Mouse (Mus musculus) heart, postnatal 36 days (tissue): ENCODE measurements around the gene Dsn1. TPM values are rescaled to one million over a fixed set of nuclear protein-coding genes. Genes with fewer than 3 reads are reported as not detected.

Experiments used
- DNase-seq, 2 experiments: peaks; one replicate each; pipeline ENCODE4 v3.0.0; 2021 to 2022
- intact Hi-C: fragments of 180-260 bp; cut with DNase I; formaldehyde crosslinking; loops from one replicate; pipeline ENCODE4 v1.15.1; 2025
- total RNA-seq, 2 experiments: library from RNA; stranded (reverse); gene quantifications; 2 replicates each; pipeline ENCODE4 v1.2.3; 2021

The Dsn1 gene
- total RNA-seq = 1 to 10 TPM; 1.6 to 2.2 TPM

- DNase-seq = peak; percentile 93 to 94
- intact Hi-C loops = no loop called here
Observed at GRCm38 (mm10) chr2:157006511-157007233, at the start of gene Dsn1. Gene Dsn1 (minus strand): TSS chr2:157007154.

DNA sequence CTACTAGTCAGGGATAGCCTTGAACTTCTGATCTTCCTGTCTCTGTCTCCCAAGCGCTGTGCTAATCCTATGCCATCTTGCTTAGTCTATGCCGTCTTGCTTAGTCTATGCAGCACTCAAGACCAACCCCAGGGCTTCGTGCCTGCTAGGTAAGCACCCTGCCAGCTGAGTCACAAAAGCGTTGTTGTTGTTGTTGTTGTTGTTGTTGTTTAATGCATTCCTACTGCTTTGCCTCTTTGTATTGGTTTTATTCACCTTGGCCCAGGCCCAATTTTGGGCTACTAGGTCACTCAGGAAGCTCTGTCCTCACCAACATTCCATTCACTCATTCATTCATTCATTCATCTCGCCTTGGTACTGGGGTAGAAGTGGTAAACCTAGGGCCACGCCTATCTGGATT is 48.8 kb upstream of the Dsn1 start:
- no peak for DNase-seq
- intact Hi-C loops = loop anchor here (2.0 kb wide), 1 partner anchor 21 kb away; no protein-coding TSS in a partner anchor

DNA sequence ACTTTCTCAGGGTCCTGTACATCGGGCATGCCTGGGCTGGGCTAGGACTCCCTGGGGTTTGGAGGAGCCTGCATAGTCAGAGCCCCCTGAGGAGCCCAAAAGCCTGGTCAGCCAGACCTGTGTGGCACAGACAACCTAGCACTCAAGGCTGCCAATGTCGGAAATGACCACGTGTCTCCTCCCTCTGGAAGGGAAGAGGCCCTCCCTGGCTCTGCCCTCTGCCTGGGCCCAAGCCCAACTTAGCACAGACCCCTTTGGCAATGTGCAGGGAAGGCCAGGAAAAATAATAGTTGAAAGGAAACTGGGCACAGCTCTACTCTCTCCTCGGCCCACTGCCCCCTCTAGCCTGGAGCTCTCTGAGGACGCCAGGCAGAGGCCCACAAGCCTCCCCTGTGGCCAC is 47.9 kb upstream of the Dsn1 start:
- intact Hi-C loops = loop anchor here (2.0 kb wide), 1 partner anchor 22 kb away; no protein-coding TSS in a partner anchor
- no peak for DNase-seq

DNA sequence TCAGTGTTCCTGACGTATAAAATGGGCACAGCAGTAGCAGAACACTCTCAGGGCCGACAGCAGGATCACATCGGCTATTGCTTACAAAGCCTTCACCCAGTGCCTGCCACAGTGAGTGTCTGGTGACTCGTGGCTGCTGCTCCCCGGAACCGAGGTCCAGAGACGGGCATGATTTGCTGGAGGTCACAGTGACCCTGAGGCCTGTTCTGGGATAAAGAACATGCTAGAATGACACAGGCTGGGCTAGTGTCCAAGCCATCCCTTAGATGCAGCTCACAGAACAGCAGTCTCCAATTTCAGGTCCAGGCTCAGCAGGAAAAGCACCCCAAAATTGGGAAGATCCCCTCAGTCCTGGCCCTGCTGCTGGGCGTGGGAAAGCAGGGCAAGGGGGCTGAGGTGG is 47.3 kb upstream of the Dsn1 start:
- DNase-seq = no peak
- intact Hi-C loops = loop anchor here (2.0 kb wide), 1 partner anchor 23 kb away; no protein-coding TSS in a partner anchor

DNA sequence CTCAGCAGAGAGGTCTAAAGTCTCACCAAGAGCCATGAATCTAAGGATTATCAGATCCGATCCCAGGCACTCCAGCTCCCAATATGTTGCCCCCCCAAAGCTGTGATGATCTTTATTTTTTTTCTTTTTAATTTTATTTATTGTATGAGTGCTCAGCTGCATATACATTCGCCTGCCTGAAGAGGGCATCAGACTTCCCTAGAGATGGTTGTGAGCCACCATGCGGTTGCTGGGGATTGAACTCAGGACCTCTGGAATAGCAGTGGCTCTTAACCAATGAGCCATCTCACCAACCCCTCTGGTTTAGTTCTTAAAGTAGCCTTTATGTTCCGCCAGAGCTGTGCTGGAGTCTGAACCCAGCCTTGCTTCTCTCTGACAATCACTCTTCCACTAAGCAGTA is 46.8 kb upstream of the Dsn1 start:
- no peak for DNase-seq
- intact Hi-C loops = loop anchor here (2.0 kb wide), 1 partner anchor 23 kb away; no protein-coding TSS in a partner anchor

DNA sequence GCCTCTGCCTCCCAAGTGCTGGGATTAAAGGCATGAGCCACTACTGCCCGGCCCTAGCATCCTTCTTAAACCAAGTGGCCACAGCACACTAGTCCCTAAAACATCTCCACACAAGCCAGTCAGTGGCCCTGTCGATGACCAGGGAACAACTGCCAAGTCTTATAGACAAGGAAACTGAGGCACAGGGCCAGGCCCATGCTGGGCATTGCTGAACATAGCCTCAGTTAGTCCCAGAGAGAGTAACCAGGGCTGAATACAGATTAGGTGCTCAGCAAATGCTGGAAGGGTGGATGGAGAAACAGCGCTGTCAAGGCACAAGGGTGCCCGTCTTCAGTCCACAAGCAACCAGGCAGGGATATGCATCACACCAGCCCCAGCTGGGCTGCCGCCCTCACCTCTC is 46.2 kb upstream of the Dsn1 start:
- no peak for DNase-seq
- intact Hi-C loops = no loop called here

DNA sequence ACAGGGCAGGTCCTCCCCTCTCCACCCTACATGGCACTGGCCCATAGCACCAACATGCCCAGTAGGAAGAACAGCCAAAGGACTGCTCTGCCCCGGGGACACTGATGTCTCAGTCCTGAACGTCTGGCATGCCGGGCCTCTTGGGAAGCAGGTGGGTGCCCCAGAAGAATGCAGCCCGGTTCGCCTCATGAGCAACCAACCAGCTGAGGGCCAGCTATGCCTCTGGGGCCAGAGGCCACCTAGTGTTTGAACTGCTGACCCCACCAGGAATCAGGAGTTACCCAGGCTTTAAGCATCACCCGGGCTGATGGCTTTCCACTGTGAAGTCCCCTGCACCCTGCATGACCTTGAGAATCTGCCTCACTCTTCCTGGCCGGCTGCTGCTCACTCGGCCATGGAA is 45.5 kb upstream of the Dsn1 start:
- no peak for DNase-seq
- intact Hi-C loops = no loop called here

GRCm38 (mm10) chr2:157049831-157050243 is 42.9 kb upstream of the Dsn1 start:
- DNase-seq = no peak
- intact Hi-C loops = no loop called here

DNA sequence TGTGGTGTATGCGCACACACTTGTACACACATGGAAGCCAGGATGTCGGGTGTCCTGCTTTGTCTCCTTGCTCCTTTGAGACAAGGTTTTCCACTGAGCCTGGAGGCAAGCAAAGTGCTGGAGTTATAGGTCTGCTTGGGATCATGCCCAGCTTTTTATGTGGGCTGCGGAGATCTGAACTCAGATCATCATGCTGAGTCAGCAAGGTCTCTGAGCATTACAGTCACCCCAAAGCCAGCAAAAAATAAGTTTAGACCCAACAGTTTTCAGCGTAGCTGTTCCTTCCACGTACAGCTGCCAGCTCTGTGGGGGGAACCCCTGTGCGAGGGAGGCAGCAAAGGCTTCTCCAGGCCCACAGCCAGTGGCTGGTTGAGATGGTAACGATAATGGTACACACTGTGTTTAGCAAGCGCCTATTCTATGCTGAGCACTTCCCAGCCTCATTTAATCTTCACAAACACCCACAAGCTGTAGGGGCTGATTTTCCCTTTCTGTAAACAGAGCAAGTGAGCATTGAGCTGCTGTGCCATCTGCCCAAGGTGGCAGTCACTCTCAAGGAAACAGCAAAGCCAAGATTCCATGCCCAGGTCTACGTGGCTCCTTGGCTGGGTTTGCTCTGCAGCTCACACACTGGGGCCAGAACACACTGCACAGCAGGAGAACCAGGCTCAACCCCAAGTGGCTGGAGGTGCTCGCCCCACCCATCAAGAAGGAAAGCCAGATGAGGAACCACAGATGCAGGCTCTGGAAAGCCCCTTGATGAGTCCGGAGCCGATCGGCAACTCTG is 41.6 kb upstream of the Dsn1 start:
- intact Hi-C loops = no loop called here
- DNase-seq = no peak

- intact Hi-C loops = no loop called here
Observed at GRCm38 (mm10) chr2:157046956-157047355, 40.0 kb upstream of the Dsn1 start.

GRCm38 (mm10) chr2:157045932-157046331 is 39.0 kb upstream of the Dsn1 start:
- intact Hi-C loops = no loop called here
- no peak for DNase-seq

More at GRCm38 (mm10) chr2:157046956-157047355, 40.0 kb upstream of the Dsn1 start:
- DNase-seq = no peak

GRCm38 (mm10) chr2:157043987-157044386 is 37.0 kb upstream of the Dsn1 start:
- intact Hi-C loops = loop anchor here (2.0 kb wide), 2 partner anchors 35 to 51 kb away; partner anchors contain the start of gene Soga1
- no peak for DNase-seq

GRCm38 (mm10) chr2:157043556-157043955 is 36.6 kb upstream of the Dsn1 start:
- intact Hi-C loops = loop anchor here (2.0 kb wide), 2 partner anchors 35 to 51 kb away; partner anchors contain the start of gene Soga1
- DNase-seq = no peak

GRCm38 (mm10) chr2:157041421-157041820 is 34.5 kb upstream of the Dsn1 start:
- intact Hi-C loops = no loop called here
- DNase-seq = no peak

GRCm38 (mm10) chr2:157040649-157041046 is 33.7 kb upstream of the Dsn1 start:
- no peak for DNase-seq
- intact Hi-C loops = no loop called here

DNA sequence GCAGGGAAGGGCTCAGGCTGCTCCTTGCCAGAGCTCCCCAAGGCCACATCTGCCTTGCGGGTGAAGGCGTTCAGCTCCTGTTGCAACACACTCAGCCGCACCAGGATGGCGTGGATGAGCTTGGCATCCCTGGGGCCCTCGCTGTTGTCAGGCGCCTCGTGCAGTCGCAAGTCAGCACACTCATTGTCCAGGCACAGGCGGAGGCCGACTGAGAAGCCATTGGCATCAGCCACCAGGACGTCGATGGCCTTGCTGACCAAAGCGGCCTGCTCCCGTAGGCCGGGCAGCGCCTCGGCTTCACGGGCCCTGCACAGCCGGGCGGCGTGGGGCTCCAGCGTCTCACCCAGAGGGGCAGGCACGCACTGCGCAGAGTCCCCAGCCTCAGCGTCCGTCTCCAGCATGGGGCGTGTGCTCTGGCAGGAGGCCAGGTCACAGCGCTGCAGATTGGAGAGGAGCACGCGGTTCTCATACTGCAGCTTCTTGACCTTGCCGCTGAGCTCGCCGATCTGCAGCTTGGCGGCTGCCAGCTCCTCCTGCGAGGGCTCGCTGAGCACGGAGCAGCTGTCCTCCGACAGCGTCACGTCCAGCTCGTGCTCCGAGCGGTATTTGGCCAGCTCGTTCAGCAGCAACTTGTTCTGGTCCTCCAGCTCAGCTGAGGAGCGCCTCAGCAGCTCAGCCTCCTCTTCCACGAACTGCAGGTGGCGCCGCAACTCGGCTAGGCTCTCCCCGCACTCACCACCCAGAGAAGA is 33.1 kb upstream of the Dsn1 start:
- intact Hi-C loops = no loop called here
- DNase-seq = no peak

GRCm38 (mm10) chr2:157037303-157037702 is 30.3 kb upstream of the Dsn1 start:
- intact Hi-C loops = no loop called here
- no peak for DNase-seq

GRCm38 (mm10) chr2:157036400-157036799 is 29.4 kb upstream of the Dsn1 start:
- DNase-seq = no peak
- intact Hi-C loops = no loop called here

DNA sequence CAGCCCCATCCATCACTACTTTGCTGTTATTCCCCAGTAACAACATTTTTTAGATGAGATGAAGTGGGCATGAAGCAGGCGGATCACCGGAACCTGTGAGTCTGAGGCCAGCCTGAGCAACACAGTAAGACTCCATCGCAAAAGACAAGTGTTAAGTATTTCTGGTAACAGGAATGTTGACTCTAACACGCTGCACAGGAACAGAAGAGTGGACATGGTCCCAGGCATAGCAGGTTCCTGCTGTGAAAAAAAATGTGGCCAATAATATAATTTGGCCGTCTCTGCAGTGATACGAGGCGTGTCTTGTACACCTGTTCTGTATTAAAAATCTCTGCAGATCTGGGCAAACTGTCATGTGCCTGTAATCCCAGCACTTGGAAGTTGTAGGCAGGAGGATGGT is 28.4 kb upstream of the Dsn1 start:
- intact Hi-C loops = no loop called here
- no peak for DNase-seq

DNA sequence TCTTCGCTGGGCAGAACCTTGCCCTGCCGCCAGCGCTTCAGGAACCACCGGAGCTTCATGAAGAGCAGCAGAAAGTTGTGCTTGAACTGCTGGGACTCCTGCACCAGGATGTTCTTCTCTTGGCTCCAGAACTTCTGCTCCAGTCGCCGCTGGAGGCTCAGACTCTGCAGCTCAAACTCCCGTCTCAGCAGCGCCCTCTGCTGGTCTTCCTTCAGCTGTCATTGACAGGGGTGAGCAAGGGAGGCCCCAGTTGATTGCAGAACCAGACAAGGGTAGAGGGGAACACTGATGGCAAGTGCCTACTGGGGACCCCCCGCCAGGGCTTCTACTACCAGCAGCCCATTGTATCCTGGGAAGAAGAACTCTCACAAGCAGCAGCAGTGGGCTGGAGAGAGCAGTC is 23.9 kb upstream of the Dsn1 start:
- intact Hi-C loops = loop anchor here (2.0 kb wide), 4 partner anchors 48 to 222 kb away; partner anchors contain the start of gene Soga1
- DNase-seq = peak; percentile 84 to 92

DNA sequence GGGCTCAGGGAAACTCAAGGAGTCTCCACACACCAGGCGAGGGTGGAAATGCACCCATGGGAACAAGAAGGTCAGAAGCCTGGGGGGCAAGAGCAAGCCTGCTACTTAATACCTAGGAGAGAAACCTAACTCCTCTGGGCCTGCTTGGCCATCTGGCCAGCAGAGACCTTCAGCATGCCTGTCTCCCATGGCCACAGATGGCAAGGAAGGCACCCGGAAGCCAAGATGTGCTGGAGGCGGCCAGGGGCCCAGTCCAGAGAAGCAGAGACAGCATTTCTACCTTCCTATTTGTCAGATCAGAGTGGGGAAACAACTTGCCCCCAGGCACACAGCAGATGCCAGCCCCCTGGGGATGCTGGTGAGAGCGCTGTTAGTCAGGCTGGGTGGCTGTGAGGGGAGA is 21.3 kb upstream of the Dsn1 start:
- intact Hi-C loops = loop anchor here (2.0 kb wide), 1 partner anchor 123 kb away; no protein-coding TSS in a partner anchor

More for the DNA sequence above, 21.3 kb upstream of the Dsn1 start:
- DNase-seq = no peak
